Mouse (Mus musculus) adrenal gland, postnatal 14 days (tissue): ENCODE data around the gene Otop3. TPM values are rescaled to one million over a fixed set of nuclear protein-coding genes. Genes with fewer than 3 reads are reported as not detected.
"Not testable (repeated sequence)": the region's sequence is repeated elsewhere in the genome, so short reads cannot be mapped to it uniquely, and the experiment has no call there.

Experiments
- DNase-seq: peaks from one replicate; pipeline ENCODE4 v3.0.0; 2021; ENCODE audit warnings: mixed read lengths
- total RNA-seq: library from RNA; stranded (reverse); gene quantifications from 2 replicates; pipeline ENCODE4 v1.2.3, GENCODE M21; 2021

The Otop3 gene
- total RNA-seq, 1 experiment from 2014 or later = not detected

GRCm38 (mm10) chr11:115366039-115366705 lies 31.6 kb downstream of the Otop3 start:
- DNase-seq = no peak

- DNase-seq = peak; percentile 40
These were observed 32.3 kb downstream of the Otop3 start for GRCm38 (mm10) chr11:115366706-115367394.

- DNase-seq = peak; percentile 91
These were observed 32.9 kb downstream of the Otop3 start, which contains the start of gene Hid1 for GRCm38 (mm10) chr11:115367395-115367944. TSS of gene Hid1 (minus strand) at chr11:115367756.

GRCm38 (mm10) chr11:115370368-115370767 lies 35.8 kb downstream of the Otop3 start:
- no peak for DNase-seq

- no peak for DNase-seq
These were observed 36.8 kb downstream of the Otop3 start for GRCm38 (mm10) chr11:115371354-115371753.

GRCm38 (mm10) chr11:115372015-115372414 lies 37.5 kb downstream of the Otop3 start:
- DNase-seq = no peak

GRCm38 (mm10) chr11:115372737-115373136 lies 38.2 kb downstream of the Otop3 start:
- no peak for DNase-seq

GRCm38 (mm10) chr11:115373805-115374694 lies 39.5 kb downstream of the Otop3 start:
- DNase-seq = peak; percentile 90

GRCm38 (mm10) chr11:115374695-115375425 lies 40.3 kb downstream of the Otop3 start:
- DNase-seq = peak; percentile 65

GRCm38 (mm10) chr11:115376722-115377121 lies 42.2 kb downstream of the Otop3 start:
- DNase-seq = no peak

GRCm38 (mm10) chr11:115377254-115377653 lies 42.7 kb downstream of the Otop3 start:
- DNase-seq = no peak

GRCm38 (mm10) chr11:115377854-115378253 lies 43.3 kb downstream of the Otop3 start:
- DNase-seq = no peak

GRCm38 (mm10) chr11:115381276-115381675 lies 46.7 kb downstream of the Otop3 start:
- DNase-seq = no peak

- DNase-seq = peak; percentile 97
These were observed 47.4 kb downstream of the Otop3 start, which contains the start of gene Cdr2l for GRCm38 (mm10) chr11:115381743-115382539. TSS of gene Cdr2l (plus strand) at chr11:115381916.

GRCm38 (mm10) chr11:115382891-115383290 lies 48.4 kb downstream of the Otop3 start:
- DNase-seq = peak; percentile 61

- DNase-seq = peak; percentile 52
These were observed 49.4 kb downstream of the Otop3 start for GRCm38 (mm10) chr11:115383701-115384474.

- peak; percentile 88 for DNase-seq
These were observed 50.1 kb downstream of the Otop3 start for GRCm38 (mm10) chr11:115384587-115384986.

- DNase-seq = not testable (repeated sequence)
These were observed 52.3 kb downstream of the Otop3 start for GRCm38 (mm10) chr11:115386859-115387258.

GRCm38 (mm10) chr11:115391358-115391757 lies 56.8 kb downstream of the Otop3 start:
- DNase-seq = no peak
